Mouse (Mus musculus) frontal cortex, postnatal 10 days (tissue): ENCODE measurements around the gene Hist1h3i.

ENCODE experiments used
- DNase-seq, 2 experiments: peaks; one replicate each; pipeline ENCODE4 v3.0.0; 2022; ENCODE audit warnings: low spot score in 2 of 2, mixed read lengths in 1 of 2

The Hist1h3i gene

GRCm38 (mm10) chr13:21734010-21734905 lies 48.9 kb downstream of the Hist1h3i start:
- DNase-seq = peak; percentile 63 to 67

GRCm38 (mm10) chr13:21733466-21733865 lies 49.7 kb downstream of the Hist1h3i start:
- DNase-seq = no peak
